Mouse (Mus musculus) forebrain, embryonic 15.5 days (tissue): ENCODE measurements around the gene Farsa. TPM values are rescaled to one million over a fixed set of nuclear protein-coding genes. Genes with fewer than 3 reads are reported as not detected.

Experiments used
- ATAC-seq: fragments of 200-750 bp; cut with Nextera tagmentation; replicated peaks from 2 replicates; pipeline ENCODE4 v1.8.0; 2017; ENCODE audit warnings: mild to moderate bottlenecking, moderate TSS enrichment, moderate library complexity
- H3K27ac ChIP-seq: fragments of 300-500 bp; sonication (generic); replicated peaks from 2 replicates; pipeline ENCODE4 v1.5.1; 2015; ENCODE audit warnings: mild to moderate bottlenecking, inconsistent platforms
- H3K27me3 ChIP-seq: fragments of 300-500 bp; sonication (generic); 2 replicates; pipeline ENCODE4 v1.6.1; 2015; ENCODE audit warnings: inconsistent platforms
- H3K36me3 ChIP-seq: fragments of 300-500 bp; sonication (generic); 2 replicates; pipeline ENCODE4 v1.6.1; 2015; ENCODE audit warnings: mild to moderate bottlenecking, inconsistent platforms
- H3K4me1 ChIP-seq: fragments of 300-500 bp; sonication (generic); 2 replicates; pipeline ENCODE4 v1.6.1; 2015; ENCODE audit warnings: inconsistent platforms
- H3K4me2 ChIP-seq: fragments of 300-500 bp; sonication (generic); replicated peaks from 2 replicates; pipeline ENCODE4 v1.6.1; 2015; ENCODE audit warnings: mild to moderate bottlenecking, inconsistent platforms
- H3K4me3 ChIP-seq: fragments of 300-500 bp; sonication (generic); 2 replicates; pipeline ENCODE4 v1.5.1; 2015; ENCODE audit warnings: mild to moderate bottlenecking, inconsistent platforms
- H3K9ac ChIP-seq: fragments of 300-500 bp; sonication (generic); replicated peaks from 2 replicates; pipeline ENCODE4 v1.6.1; 2015; ENCODE audit warnings: mild to moderate bottlenecking, inconsistent platforms
- H3K9me3 ChIP-seq: fragments of 300-500 bp; sonication (generic); 2 replicates; pipeline ENCODE4 v1.6.1; 2016; ENCODE audit warnings: inconsistent platforms
- WGBS: fragments of 180-500 bp; shearing (Covaris S2); methylation state at CpG from one replicate; pipeline ENCODE4 v1.1.7; 2015; ENCODE audit warnings: mixed read lengths; 5-methylcytosine and 5-hydroxymethylcytosine counted together
- polyA plus RNA-seq: library from polyadenylated mRNA; unstranded; fragments of >200 nt; fragmentation: Nextera tagmentation; extraction: Ambion mirVana; gene quantifications from 2 replicates; pipeline ENCODE4 v1.2.1, GENCODE M21; 2015

The Farsa gene
- 122 and 127 TPM in 2 replicates for polyA plus RNA-seq

- H3K9ac ChIP-seq, result peak within 1 kb of the TSS; percentile 79
- peak within 1 kb of the TSS; percentile 81 for H3K4me2 ChIP-seq
- no peaks in the 10 kb centered on the region for H3K27me3 ChIP-seq
- H3K36me3 ChIP-seq, result peaks cover 17% of the 10 kb centered on the region
- H3K4me3 ChIP-seq, result peak within 1 kb of the TSS; percentile 63
- peak; percentile 93 for ATAC-seq
- peak within 1 kb of the TSS; percentile 31 for H3K27ac ChIP-seq
- peaks cover 18% of the 10 kb centered on the region for H3K4me1 ChIP-seq
- no peaks in the 10 kb centered on the region for H3K9me3 ChIP-seq
- under 1% methylated on average over 39 of the region's 39 CpGs for WGBS
Measured at GRCm38 (mm10) chr8:84856864-84857441, at the start of gene Farsa. TSS of gene Farsa (plus strand) at chr8:84856989.

DNA sequence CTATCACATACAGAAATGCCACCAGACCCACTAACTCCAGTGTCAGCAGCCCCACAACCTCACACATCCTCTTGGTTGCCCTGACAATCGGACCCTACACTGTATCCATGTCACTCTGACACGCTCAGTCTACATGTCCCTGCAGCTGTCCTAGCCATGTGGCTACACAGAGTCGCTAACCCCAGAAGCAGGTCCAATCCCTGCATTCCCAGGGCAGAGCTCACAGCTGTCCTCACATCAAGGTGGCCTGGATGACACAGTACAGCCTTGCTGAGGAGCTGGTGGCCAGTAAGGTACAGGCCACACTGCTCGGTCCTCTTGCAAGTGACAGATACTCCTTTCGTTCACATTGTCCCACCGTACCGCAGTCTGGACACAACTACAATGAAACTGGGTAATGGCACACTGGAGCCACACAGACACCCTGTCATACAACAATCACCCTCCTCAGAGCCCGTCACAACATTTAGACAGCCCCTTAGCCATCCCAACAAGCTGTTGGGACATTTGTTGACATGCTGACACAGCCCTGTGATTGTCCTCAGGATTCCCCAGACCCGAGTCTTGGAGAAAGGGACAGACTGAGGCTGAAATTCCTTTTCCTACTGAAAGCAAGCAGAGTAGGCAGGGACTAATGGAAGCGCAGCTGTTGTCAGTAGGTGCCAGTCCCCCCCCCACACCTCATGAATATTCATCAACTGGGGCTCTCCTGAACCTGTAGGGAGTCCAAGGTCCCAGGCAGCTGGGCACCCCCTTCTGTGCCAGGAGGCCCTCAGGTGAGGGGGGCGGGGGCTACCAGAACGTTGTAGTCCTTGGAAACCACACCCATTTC is 47.5 kb upstream of the Farsa start:
- H3K27ac ChIP-seq, result peak overlapping the region; percentile 73
- no peaks in the 10 kb centered on the region for H3K27me3 ChIP-seq
- no peak overlapping the region for H3K4me3 ChIP-seq
- H3K4me2 ChIP-seq, result no peak overlapping the region
- H3K36me3 ChIP-seq, result no peaks in the 10 kb centered on the region
- peaks cover 40% of the 10 kb centered on the region for H3K4me1 ChIP-seq
- WGBS, result 33% methylated on average over 12 of the region's 12 CpGs
- ATAC-seq, result peak; percentile 10
- no peaks in the 10 kb centered on the region for H3K9me3 ChIP-seq
- H3K9ac ChIP-seq, result 0 out of 2 replicates have a peak overlapping the region, but pooled peaks have one; percentile 8

DNA sequence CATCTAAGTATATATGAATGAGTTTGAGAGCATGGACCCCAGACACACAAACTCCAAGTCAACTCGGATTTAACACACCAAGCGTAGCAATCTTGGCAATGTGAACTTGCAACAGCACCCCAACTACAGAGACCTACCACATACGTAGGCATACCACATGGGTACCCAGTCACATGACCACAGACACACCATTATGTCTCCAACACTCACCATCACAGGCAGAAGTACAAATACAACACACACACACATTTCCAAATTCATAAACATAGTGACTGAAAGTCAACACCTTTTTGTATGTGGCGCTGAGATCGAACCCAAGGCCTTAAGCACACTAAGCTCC is 46.9 kb upstream of the Farsa start:
- no peak for ATAC-seq
- WGBS, result 69% methylated on average over 5 of the region's 5 CpGs
- Histone ChIP-seq H3K4me1 (peaks cover 46% of the 10 kb centered on the region), H3K27me3 (no peaks in the 10 kb centered on the region), H3K4me2 (no peak overlapping the region), H3K27ac (peak overlapping the region; percentile 73), H3K9ac (no peak overlapping the region), H3K9me3 (no peaks in the 10 kb centered on the region), H3K4me3 (no peak overlapping the region), H3K36me3 (no peaks in the 10 kb centered on the region)

DNA sequence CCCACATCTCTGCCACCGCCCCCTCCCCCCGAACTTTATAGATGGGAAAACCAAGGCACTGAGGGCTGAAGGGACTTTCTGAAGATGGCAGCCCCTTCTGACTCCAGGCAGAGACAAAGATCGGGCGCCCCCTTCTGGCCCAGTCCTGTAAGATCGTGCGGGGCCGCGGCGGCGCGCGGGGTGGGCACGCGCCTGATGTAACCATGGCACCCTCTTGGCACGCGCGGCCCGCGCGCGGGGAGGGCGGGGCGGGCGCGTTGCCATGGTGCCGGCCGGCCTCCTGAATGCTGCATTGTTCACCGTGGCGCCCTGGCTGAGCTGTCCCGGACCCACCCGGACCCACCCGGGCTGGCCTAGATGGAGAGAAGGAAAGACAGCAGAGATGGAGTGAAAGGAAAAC is 45.9 kb upstream of the Farsa start:
- under 1% methylated on average over 32 of the region's 32 CpGs for WGBS
- Histone ChIP-seq H3K27me3 (no peaks in the 10 kb centered on the region), H3K9ac (peak overlapping the region; percentile 29; the same call in 1 of the 2 replicates), H3K27ac (peak overlapping the region; percentile 72), H3K4me3 (peak overlapping the region; percentile 37), H3K9me3 (no peaks in the 10 kb centered on the region), H3K4me2 (peak overlapping the region; percentile 47), H3K4me1 (peaks cover 52% of the 10 kb centered on the region), H3K36me3 (no peaks in the 10 kb centered on the region)
- ATAC-seq, result peak; percentile 75

GRCm38 (mm10) chr8:84811303-84811702 is 45.5 kb upstream of the Farsa start:
- H3K36me3 ChIP-seq, result no peaks in the 10 kb centered on the region
- 11% methylated on average over 10 of the region's 10 CpGs for whole genome bisulfite sequencing
- H3K4me2 ChIP-seq, result peak overlapping the region; percentile 47
- ATAC-seq, result no peak
- peak overlapping the region; percentile 29; the same call in 1 of the 2 replicates for H3K9ac ChIP-seq
- peak overlapping the region; percentile 72 for H3K27ac ChIP-seq
- peak overlapping the region; percentile 37 for H3K4me3 ChIP-seq
- H3K27me3 ChIP-seq, result no peaks in the 10 kb centered on the region
- peaks cover 55% of the 10 kb centered on the region for H3K4me1 ChIP-seq
- H3K9me3 ChIP-seq, result no peaks in the 10 kb centered on the region

GRCm38 (mm10) chr8:84813059-84813458 is 43.7 kb upstream of the Farsa start:
- no peak overlapping the region for H3K9ac ChIP-seq
- WGBS, result 2% methylated on average over 5 of the region's 5 CpGs

GRCm38 (mm10) chr8:84813830-84814229 is 43.0 kb upstream of the Farsa start:
- WGBS, result 61% methylated on average over 3 of the region's 3 CpGs
- H3K9me3 ChIP-seq, result no peaks in the 10 kb centered on the region
- peaks cover 51% of the 10 kb centered on the region for H3K4me1 ChIP-seq
- peak overlapping the region; percentile 4; the same call in 1 of the 2 replicates for H3K4me2 ChIP-seq
- H3K9ac ChIP-seq, result no peak overlapping the region
- H3K27me3 ChIP-seq, result no peaks in the 10 kb centered on the region
- peak overlapping the region; percentile 97 for H3K27ac ChIP-seq
- no peak overlapping the region for H3K4me3 ChIP-seq
- no peaks in the 10 kb centered on the region for H3K36me3 ChIP-seq
- peak; percentile 0; the same call in 1 of the 2 replicates for ATAC-seq

More at GRCm38 (mm10) chr8:84813059-84813458, 43.7 kb upstream of the Farsa start:
- peak overlapping the region; percentile 97 for H3K27ac ChIP-seq
- H3K4me1 ChIP-seq, result peaks cover 55% of the 10 kb centered on the region
- H3K9me3 ChIP-seq, result no peaks in the 10 kb centered on the region
- no peak overlapping the region for H3K4me2 ChIP-seq
- no peak overlapping the region for H3K4me3 ChIP-seq
- no peaks in the 10 kb centered on the region for H3K36me3 ChIP-seq
- 0 out of 2 replicates have a peak, but pooled peaks have one; percentile 11 for ATAC-seq
- no peaks in the 10 kb centered on the region for H3K27me3 ChIP-seq

GRCm38 (mm10) chr8:84814240-84814554 is 42.6 kb upstream of the Farsa start:
- H3K9ac ChIP-seq, result no peak overlapping the region
- no peak overlapping the region for H3K4me3 ChIP-seq
- peak; percentile 33 for ATAC-seq
- H3K9me3 ChIP-seq, result no peaks in the 10 kb centered on the region
- 58% methylated on average over 11 of the region's 11 CpGs for WGBS
- H3K4me1 ChIP-seq, result peaks cover 47% of the 10 kb centered on the region
- H3K27me3 ChIP-seq, result no peaks in the 10 kb centered on the region
- H3K36me3 ChIP-seq, result no peaks in the 10 kb centered on the region
- peak overlapping the region; percentile 4 for H3K4me2 ChIP-seq
- peak overlapping the region; percentile 97 for H3K27ac ChIP-seq

DNA sequence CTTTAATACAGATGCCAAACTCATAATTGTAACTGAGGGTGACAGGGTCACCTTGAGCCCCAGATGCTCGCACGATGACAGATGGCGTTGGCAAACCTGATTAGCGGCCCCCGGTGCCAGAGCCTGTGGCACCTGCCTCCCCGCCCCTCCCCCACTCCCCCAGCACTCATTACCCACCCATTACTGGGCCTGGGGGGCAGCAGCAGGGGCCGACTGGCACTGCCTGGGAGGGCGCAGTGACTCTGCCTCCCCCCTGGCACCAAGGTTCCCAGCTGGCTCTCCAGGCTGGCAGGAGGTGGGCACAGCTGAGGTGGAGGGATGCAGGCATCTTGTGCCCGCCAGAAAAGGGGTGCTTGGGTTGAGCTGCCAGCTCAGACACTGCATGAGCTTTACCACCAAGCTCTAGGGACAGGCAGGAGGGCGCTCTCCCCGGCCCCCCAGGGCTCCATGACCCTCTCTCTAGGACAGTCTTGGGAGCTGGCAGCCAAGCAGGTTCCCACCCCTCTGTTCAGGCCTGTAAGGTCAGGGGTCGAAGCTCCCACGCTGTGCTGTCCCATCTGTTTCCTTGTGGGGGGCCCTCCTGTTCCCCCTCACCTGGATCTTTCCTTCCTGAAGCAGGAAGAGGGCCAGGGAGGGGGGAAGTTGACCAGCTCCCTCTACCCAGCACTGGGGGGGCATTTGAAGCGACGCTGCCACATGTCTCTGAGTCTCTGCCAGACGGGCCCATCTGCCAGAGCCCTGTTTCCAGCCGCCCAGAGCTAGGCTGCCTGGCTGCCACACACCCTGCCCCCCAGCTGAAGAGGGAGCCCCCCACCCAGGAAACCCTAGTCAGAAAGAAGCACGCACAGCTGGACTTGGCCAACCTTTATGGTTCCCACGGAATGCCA is 42.0 kb upstream of the Farsa start:
- Histone ChIP-seq H3K4me1 (peaks cover 41% of the 10 kb centered on the region), H3K4me2 (peak overlapping the region; percentile 4)
- peak; percentile 44 for ATAC-seq

GRCm38 (mm10) chr8:84815547-84815946 is 41.2 kb upstream of the Farsa start:
- Histone ChIP-seq H3K9ac (no peak overlapping the region), H3K4me1 (peaks cover 36% of the 10 kb centered on the region), H3K27ac (peak overlapping the region; percentile 97), H3K27me3 (no peaks in the 10 kb centered on the region), H3K4me3 (no peak overlapping the region), H3K36me3 (no peaks in the 10 kb centered on the region), H3K4me2 (peak overlapping the region; percentile 4; the same call in 1 of the 2 replicates), H3K9me3 (no peaks in the 10 kb centered on the region)
- 11% methylated on average over 9 of the region's 9 CpGs for WGBS
- ATAC-seq, result peak; percentile 41

More for the DNA sequence above, 42.0 kb upstream of the Farsa start:
- H3K36me3 ChIP-seq, result no peaks in the 10 kb centered on the region
- 29% methylated on average over 19 of the region's 19 CpGs for WGBS
- no peaks in the 10 kb centered on the region for H3K27me3 ChIP-seq
- peak overlapping the region; percentile 97 for H3K27ac ChIP-seq
- H3K4me3 ChIP-seq, result no peak overlapping the region
- no peak overlapping the region; the same call in 1 of the 2 replicates for H3K9ac ChIP-seq
- H3K9me3 ChIP-seq, result no peaks in the 10 kb centered on the region

DNA sequence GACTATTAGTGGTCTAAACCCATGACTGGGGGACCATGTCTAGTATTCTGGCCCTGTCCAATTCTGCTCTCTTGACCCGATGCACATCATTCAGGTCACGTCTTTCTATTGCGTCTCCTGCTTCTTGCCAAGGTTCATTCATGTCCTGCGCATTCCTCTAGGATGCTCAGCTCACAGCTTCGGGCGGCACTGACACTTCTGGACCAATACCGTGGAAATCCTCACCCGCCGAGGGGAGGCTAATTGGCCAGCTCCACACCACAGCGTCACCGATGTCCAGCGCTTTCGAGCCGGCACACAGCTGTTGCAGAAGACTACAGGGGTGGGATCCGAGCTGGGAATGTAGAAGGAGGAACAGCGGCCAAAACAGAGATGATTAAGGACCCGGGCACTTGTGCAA is 40.7 kb upstream of the Farsa start:
- no peak overlapping the region for H3K4me2 ChIP-seq
- ATAC-seq, result no peak
- no peak overlapping the region for H3K9ac ChIP-seq
- no peaks in the 10 kb centered on the region for H3K27me3 ChIP-seq
- H3K9me3 ChIP-seq, result no peaks in the 10 kb centered on the region
- H3K4me3 ChIP-seq, result no peak overlapping the region
- H3K36me3 ChIP-seq, result no peaks in the 10 kb centered on the region
- 78% methylated on average over 17 of the region's 17 CpGs for WGBS
- H3K27ac ChIP-seq, result peak overlapping the region; percentile 97; the same call in 1 of the 2 replicates
- peaks cover 32% of the 10 kb centered on the region for H3K4me1 ChIP-seq
